Mouse (Mus musculus) heart, embryonic 13.5 days (tissue): Measurements from ENCODE around the gene Mmp25. TPM values are rescaled to one million over a fixed set of nuclear protein-coding genes. Genes with fewer than 3 reads are reported as not detected.
A peak's percentile ranks its signal among the peaks of the same experiment; 100 is the strongest.

ENCODE experiments used
- ATAC-seq: fragments of 200-750 bp; cut with Nextera tagmentation; 2 replicates; pipeline ENCODE4 v1.8.0; 2017; ENCODE audit warnings: moderate TSS enrichment; ENCODE audit not compliant: insufficient number of reproducible peaks, low FRiP score, low TSS enrichment; ENCODE audit errors: extremely low read depth
- H3K27ac ChIP-seq: fragments of 300-500 bp; sonication (generic); replicated peaks from 2 replicates; pipeline ENCODE4 v1.5.1; 2015; ENCODE audit warnings: moderate library complexity, mild to moderate bottlenecking, inconsistent platforms
- H3K27me3 ChIP-seq: fragments of 300-500 bp; sonication (generic); replicated peaks from 2 replicates; pipeline ENCODE4 v1.6.1; 2015; ENCODE audit warnings: mild to moderate bottlenecking, inconsistent platforms
- H3K36me3 ChIP-seq: fragments of 300-500 bp; sonication (generic); 2 replicates; pipeline ENCODE4 v1.6.1; 2015; ENCODE audit warnings: mild to moderate bottlenecking, inconsistent platforms
- H3K4me1 ChIP-seq: fragments of 300-500 bp; sonication (generic); 2 replicates; pipeline ENCODE4 v1.6.1; 2015; ENCODE audit warnings: inconsistent platforms
- H3K4me2 ChIP-seq: fragments of 300-500 bp; sonication (generic); 2 replicates; pipeline ENCODE4 v1.6.1; 2015; ENCODE audit warnings: inconsistent platforms, mild to moderate bottlenecking, moderate library complexity
- H3K4me3 ChIP-seq: fragments of 300-500 bp; sonication (generic); 2 replicates; pipeline ENCODE4 v1.5.1; 2015; ENCODE audit warnings: moderate library complexity, mild to moderate bottlenecking, inconsistent platforms
- H3K9ac ChIP-seq: fragments of 300-500 bp; sonication (generic); 2 replicates; pipeline ENCODE4 v1.6.1; 2015; ENCODE audit warnings: inconsistent platforms, mild to moderate bottlenecking, moderate library complexity
- H3K9me3 ChIP-seq: fragments of 300-500 bp; sonication (generic); 2 replicates; pipeline ENCODE4 v1.6.1; 2016; ENCODE audit warnings: inconsistent platforms
- WGBS: fragments of 180-500 bp; shearing (Covaris S2); methylation state at CpG from one replicate; pipeline ENCODE4 v1.1.7; 2015; ENCODE audit warnings: mixed read lengths; 5-methylcytosine and 5-hydroxymethylcytosine counted together
- polyA plus RNA-seq: library from polyadenylated mRNA; unstranded; fragments of >200 nt; fragmentation: Nextera tagmentation; extraction: Ambion mirVana; gene quantifications from 2 replicates; pipeline ENCODE4 v1.2.1, GENCODE M21; 2015

The Mmp25 gene
- polyA plus RNA-seq, 1 experiment from 2014 or later: 0.32 TPM

DNA sequence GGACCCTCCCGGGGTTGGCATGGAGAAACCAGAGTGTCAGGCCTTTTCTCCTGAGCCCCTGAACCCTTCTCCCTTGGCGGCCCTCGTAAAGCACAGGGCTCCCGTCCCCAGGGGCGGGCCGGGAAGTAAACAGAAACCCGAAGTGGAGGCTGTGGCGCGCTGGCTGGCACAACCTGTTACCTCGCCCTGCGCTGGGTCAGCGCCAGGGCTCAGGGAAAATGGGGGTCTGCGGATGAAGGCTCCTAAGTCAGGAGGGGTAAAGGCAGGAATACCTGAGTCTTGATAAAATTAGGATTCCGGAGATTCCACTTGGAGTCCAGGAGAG, 15.8 kb upstream of the Mmp25 start:
- peaks cover 69% of the 10 kb centered on the region for H3K27me3 ChIP-seq
- H3K9ac ChIP-seq: 0 out of 2 replicates have a peak overlapping the region, but pooled peaks have one; percentile 33
- 6% methylated on average over 14 of the region's 14 CpGs for WGBS
- H3K4me1 ChIP-seq: peaks cover 14% of the 10 kb centered on the region
- peak overlapping the region; percentile 54 for H3K4me2 ChIP-seq
- ATAC-seq: no peak
- peak overlapping the region; percentile 32 for H3K4me3 ChIP-seq
- no peaks in the 10 kb centered on the region for H3K36me3 ChIP-seq
- no peaks in the 10 kb centered on the region for H3K9me3 ChIP-seq
- H3K27ac ChIP-seq: no peak overlapping the region

DNA sequence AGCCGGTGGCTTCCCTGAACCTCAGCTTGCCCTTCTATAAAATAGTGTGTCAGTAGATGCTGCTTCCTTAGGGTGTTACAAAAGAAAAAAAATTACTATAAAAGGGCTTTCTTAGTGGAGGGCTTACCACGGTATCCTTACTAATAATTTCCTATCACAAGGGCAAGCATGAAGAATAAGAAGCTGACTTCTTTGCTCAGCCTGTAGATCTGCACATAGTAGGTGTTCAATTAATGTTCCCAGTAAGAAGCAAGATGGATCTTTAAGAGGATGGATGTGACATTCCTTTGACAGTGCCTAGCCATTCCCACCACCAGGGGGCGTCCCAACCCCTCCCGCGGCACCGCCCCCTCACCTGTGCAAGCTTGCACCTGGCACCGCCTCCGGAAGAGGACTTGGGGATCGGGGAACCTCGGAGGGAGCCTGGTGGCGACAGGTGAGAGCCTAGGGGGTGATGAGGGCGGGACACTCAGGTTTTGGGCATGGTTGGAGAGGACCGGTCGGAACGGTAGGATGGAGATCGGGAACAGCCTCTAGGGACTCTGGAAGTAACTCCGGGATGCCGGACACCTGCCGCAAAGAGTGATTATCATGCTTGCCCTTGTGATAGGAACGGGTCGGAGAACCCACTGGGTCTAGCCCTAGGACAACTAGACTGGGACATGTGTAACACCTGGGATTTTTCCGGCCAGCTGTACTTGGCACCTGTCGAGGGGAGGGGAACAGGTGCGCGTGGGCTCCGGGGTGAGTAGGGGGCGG, 15.2 kb upstream of the Mmp25 start, which contains the start of gene Bicdl2:
Bicdl2 (plus strand) TSS at position 390 of the 759 bp plus-strand sequence.
- peaks cover 14% of the 10 kb centered on the region for H3K4me1 ChIP-seq
- peak within 1 kb of the TSS; percentile 32 for H3K4me3 ChIP-seq
- H3K9ac ChIP-seq: 0 out of 2 replicates have a peak within 1 kb of the TSS, but pooled peaks have one; percentile 33
- WGBS: 6% methylated on average over 27 of the region's 27 CpGs
- no peak for ATAC-seq
- no peak within 1 kb of the TSS for H3K27ac ChIP-seq
- H3K27me3 ChIP-seq: peaks cover 70% of the 10 kb centered on the region
- no peaks in the 10 kb centered on the region for H3K9me3 ChIP-seq
- H3K4me2 ChIP-seq: peak within 1 kb of the TSS; percentile 54
- H3K36me3 ChIP-seq: no peaks in the 10 kb centered on the region

DNA sequence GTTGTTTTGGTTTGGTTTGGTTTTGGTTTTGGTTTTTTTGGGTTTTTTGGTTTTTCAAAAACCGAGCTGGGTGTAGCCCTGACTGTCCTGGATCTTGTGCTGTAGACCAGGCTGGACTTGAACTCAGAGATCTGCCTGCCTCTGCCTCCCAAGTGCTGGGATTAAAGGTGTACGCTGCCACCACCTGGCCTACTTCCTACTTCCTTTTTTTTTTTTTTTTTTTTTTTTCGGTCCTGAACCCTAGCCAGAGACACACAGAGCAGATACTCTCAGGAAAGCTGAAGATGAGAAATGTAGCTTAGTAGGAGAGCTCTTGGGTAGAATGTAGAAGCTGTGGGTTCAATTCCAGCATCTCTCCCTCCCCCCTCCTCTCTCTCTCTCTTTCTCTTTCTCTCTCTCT, 13.4 kb upstream of the Mmp25 start:
- ATAC-seq: no peak
- Histone ChIP-seq H3K36me3 (no peaks in the 10 kb centered on the region), H3K9me3 (no peaks in the 10 kb centered on the region), H3K9ac (no peak overlapping the region), H3K4me1 (peaks cover 14% of the 10 kb centered on the region), H3K4me2 (no peak overlapping the region), H3K27ac (no peak overlapping the region), H3K4me3 (no peak overlapping the region), H3K27me3 (peaks cover 73% of the 10 kb centered on the region)
- 74% methylated on average over 3 of the region's 3 CpGs for WGBS

DNA sequence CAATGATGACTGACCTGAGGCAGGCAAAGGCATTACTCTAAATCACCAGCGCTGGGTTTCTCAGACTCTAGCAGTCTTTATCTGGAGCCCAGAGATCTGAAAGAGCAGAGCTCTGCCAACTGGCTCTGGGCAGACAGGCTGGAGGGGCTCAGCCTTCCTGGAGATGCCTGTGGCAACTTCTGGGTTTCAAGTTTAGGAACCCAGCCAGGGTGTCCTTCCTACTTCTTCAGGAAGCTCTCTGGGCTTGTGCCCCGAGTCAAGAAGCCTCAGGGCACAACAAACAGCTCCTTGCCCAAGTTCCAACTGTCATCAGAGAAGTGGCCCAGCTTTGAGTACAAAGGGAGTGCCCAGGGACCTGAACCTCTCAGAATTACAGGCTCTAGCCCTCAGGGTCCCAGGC, 9.3 kb upstream of the Mmp25 start:
- no peak overlapping the region for H3K4me3 ChIP-seq
- H3K36me3 ChIP-seq: no peaks in the 10 kb centered on the region
- 57% methylated on average over 2 of the region's 2 CpGs for WGBS
- ATAC-seq: no peak
- H3K27me3 ChIP-seq: peaks cover 33% of the 10 kb centered on the region
- H3K9me3 ChIP-seq: no peaks in the 10 kb centered on the region
- H3K9ac ChIP-seq: no peak overlapping the region
- H3K4me2 ChIP-seq: no peak overlapping the region
- no peak overlapping the region for H3K27ac ChIP-seq
- H3K4me1 ChIP-seq: no peaks in the 10 kb centered on the region

DNA sequence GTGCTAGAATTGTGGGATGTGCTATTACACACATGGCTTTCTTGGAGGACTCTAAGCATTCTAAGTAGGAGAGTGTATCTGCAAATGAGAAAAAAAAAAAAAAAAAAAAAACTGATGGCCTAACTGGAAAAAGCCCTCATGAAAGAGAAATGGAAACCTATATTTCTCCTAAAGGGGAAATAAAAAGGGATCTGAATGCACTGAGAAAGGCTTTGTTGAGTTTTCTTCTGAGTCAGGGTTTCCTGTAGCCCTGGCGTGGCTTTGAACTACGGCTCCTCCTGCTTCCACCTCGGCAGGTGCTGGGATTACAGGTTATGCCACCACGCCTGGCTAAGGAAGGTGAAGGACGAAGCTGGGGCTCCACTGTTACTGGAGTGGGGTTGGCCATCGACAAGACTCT, 8.9 kb upstream of the Mmp25 start:
- H3K4me1 ChIP-seq: no peaks in the 10 kb centered on the region
- peaks cover 29% of the 10 kb centered on the region for H3K27me3 ChIP-seq
- H3K36me3 ChIP-seq: no peaks in the 10 kb centered on the region
- H3K4me3 ChIP-seq: no peak overlapping the region
- H3K9me3 ChIP-seq: no peaks in the 10 kb centered on the region
- no peak for ATAC-seq
- no peak overlapping the region for H3K9ac ChIP-seq
- H3K4me2 ChIP-seq: no peak overlapping the region
- WGBS: 54% methylated on average over 6 of the region's 6 CpGs
- H3K27ac ChIP-seq: no peak overlapping the region

DNA sequence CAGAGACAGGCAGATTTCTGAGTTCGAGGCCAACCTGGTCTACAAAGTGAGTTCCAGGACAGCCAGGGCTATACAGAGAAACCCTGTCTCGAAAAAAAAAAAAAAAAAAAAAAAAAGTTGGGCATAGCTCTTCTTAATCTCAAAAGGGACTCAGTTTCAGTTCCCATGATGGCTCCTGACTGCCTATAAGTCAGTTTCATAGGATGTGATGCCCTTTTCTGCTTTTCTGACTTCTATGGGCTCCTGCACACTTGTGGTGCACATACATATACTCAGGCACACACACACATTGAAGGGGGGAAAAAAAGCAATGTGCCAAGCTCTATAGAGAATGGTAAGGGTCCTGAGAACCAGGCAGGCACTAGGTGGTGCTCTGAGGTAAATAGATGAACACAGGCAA, 8.2 kb upstream of the Mmp25 start:
- no peaks in the 10 kb centered on the region for H3K4me1 ChIP-seq
- H3K9ac ChIP-seq: no peak overlapping the region
- H3K27ac ChIP-seq: no peak overlapping the region
- WGBS: 57% methylated on average over 2 of the region's 2 CpGs
- no peaks in the 10 kb centered on the region for H3K9me3 ChIP-seq
- H3K4me2 ChIP-seq: no peak overlapping the region
- no peak for ATAC-seq
- no peak overlapping the region for H3K4me3 ChIP-seq
- peaks cover 25% of the 10 kb centered on the region for H3K27me3 ChIP-seq
- H3K36me3 ChIP-seq: no peaks in the 10 kb centered on the region

DNA sequence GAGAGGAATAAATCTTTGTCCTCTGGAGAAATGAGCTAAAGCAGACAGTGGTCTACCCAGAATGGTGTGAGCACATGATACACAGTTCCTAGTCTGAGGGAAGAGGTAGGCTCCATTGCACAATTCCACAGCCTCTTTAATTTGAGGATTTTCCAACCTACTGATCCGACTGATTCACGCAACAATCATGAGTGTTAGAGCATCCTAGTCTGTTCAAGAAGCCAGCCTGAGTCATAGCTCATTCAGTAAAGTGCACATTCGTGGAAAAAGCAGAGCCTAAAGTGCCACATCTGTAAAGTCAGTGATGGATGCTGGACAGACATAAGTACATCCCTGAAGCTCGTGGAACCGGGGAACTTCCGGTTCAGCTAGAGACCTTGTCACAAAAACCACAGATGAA, 6.3 kb upstream of the Mmp25 start:
- no peak overlapping the region for H3K4me3 ChIP-seq
- H3K27ac ChIP-seq: no peak overlapping the region
- no peak overlapping the region for H3K9ac ChIP-seq
- no peak overlapping the region for H3K4me2 ChIP-seq
- ATAC-seq: no peak
- peaks cover 21% of the 10 kb centered on the region; the same call in 1 of the 2 replicates for H3K27me3 ChIP-seq
- H3K9me3 ChIP-seq: no peaks in the 10 kb centered on the region
- 71% methylated on average over 6 of the region's 6 CpGs for WGBS
- no peaks in the 10 kb centered on the region for H3K36me3 ChIP-seq
- no peaks in the 10 kb centered on the region for H3K4me1 ChIP-seq

DNA sequence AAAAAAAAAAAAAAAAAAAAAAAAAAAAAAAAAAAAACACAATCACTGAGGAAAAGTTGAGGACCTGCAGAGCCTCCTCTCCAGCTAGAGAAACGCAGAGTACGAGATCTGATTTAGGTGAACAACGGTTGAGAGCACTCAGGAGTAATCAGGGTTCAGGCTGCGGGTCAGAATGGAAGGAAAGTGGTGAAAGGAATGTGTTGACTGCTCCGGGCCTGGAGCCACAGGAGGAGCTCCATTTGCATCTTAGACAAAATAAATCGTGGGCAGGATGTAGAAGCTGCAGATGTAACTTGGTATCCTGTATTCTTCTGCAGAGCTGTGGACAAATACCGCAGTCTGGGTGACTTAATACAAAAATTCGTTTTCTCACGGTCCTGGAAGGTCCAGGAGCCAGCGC, 817 bp upstream of the Mmp25 start:
- Histone ChIP-seq H3K4me1 (peaks cover 16% of the 10 kb centered on the region), H3K36me3 (no peaks in the 10 kb centered on the region), H3K4me2 (no peak overlapping the region), H3K27ac (no peak overlapping the region), H3K4me3 (no peak overlapping the region), H3K9me3 (peaks cover 7% of the 10 kb centered on the region; the same call in 1 of the 2 replicates), H3K27me3 (peaks cover 43% of the 10 kb centered on the region), H3K9ac (no peak overlapping the region)
- no peak for ATAC-seq
- WGBS: 19% methylated on average over 10 of the region's 10 CpGs

DNA sequence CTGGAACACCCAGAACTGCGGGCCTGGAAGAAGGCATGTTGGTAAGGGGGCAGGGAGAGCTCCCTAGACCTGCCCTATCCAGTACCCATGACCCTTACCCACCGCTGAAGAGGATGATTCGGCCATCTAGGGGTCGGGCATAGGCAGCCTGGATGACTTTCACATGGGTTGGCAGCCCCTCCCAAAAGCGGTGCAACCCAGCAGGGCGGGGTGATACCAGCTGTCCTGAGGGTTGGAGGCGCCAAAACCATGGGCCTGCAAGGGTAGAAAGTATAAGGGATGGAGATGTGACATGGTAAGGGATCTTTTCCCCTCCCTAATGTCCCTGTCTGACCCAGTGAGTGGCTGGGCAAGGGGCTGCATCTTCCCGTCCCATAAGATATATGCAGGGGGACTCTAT, 13.8 kb downstream of the Mmp25 start:
- peaks cover 4% of the 10 kb centered on the region; the same call in 1 of the 2 replicates for H3K4me1 ChIP-seq
- H3K27ac ChIP-seq: no peak overlapping the region
- no peak overlapping the region for H3K9ac ChIP-seq
- peaks cover 47% of the 10 kb centered on the region for H3K27me3 ChIP-seq
- H3K9me3 ChIP-seq: no peaks in the 10 kb centered on the region
- no peak for ATAC-seq
- WGBS: 65% methylated on average over 8 of the region's 8 CpGs
- H3K36me3 ChIP-seq: no peaks in the 10 kb centered on the region
- H3K4me3 ChIP-seq: no peak overlapping the region
- H3K4me2 ChIP-seq: no peak overlapping the region

DNA sequence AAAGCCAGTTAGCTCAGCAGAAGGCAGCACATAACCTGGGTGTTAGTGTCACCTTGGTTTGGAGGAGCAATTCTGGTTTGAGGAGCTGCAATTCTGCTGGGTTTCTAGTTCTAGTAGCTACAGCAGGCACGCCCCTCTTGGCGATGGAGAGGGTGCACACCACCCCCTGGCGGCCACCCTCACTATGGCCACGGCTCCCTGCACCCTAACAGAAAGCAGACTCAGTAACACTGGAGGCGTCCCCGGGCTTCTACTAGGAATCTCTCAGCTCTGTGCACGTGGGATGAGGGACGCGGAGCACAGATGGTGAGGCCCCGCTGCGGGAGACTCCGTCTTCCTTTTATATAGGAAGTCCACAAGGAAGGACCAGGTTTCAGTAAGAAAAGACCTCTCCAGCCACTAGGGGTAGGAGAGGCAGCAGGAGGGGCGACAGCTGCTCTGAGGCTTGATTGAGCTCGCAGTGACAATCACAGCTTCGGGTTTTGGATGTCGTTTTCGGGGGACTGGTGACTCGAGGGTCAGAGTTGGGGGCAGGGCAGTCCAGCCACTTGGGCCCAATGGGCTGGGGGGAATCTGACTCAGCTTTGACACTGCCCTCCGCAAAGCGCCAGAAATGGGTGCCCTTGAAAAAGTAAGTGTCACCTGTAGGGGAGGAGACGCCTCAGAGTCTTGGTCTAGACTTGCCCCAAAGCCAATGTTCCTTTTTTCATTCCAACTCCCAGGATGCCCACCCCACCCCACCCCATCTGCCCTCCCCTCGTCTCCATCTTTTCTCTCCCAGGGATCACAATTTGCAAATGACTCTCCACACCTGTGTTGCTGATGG, 14.7 kb downstream of the Mmp25 start:
- Histone ChIP-seq H3K9ac (peak overlapping the region; percentile 67), H3K4me3 (peak overlapping the region; percentile 32), H3K27ac (no peak overlapping the region), H3K36me3 (no peaks in the 10 kb centered on the region), H3K27me3 (peaks cover 40% of the 10 kb centered on the region), H3K4me2 (peak overlapping the region; percentile 65), H3K9me3 (no peaks in the 10 kb centered on the region), H3K4me1 (peaks cover 4% of the 10 kb centered on the region; the same call in 1 of the 2 replicates)
- peak; percentile 33; the same call in 1 of the 2 replicates for ATAC-seq
- 16% methylated on average over 22 of the region's 22 CpGs for WGBS

DNA sequence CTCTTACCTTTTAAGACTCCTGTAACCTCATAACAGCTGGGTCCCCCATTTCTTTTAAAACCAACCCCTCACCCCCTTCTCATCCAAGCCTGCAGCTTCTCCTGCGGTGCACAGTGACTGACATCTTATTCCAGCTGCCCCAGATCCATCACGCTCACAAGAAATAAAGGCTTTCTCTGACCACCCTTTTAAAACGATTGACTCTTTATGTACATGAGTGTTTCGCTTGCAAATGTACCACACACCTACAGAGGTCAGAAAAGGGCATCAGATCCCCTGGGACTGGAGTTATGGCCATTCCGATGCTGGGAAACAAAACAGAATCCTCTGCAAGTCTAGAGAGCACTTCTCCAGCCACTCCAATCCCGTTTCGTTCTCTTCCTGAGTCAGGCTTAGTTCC, 17.3 kb downstream of the Mmp25 start:
- no peak overlapping the region for H3K9ac ChIP-seq
- no peaks in the 10 kb centered on the region for H3K9me3 ChIP-seq
- ATAC-seq: no peak
- H3K4me2 ChIP-seq: no peak overlapping the region
- no peak overlapping the region for H3K4me3 ChIP-seq
- peaks cover 32% of the 10 kb centered on the region for H3K27me3 ChIP-seq
- no peaks in the 10 kb centered on the region for H3K36me3 ChIP-seq
- 29% methylated on average over 7 of the region's 7 CpGs for WGBS
- peaks cover 4% of the 10 kb centered on the region; the same call in 1 of the 2 replicates for H3K4me1 ChIP-seq
- no peak overlapping the region for H3K27ac ChIP-seq
